Mouse (Mus musculus) urinary bladder, postnatal 10 days (tissue): ENCODE data around the gene Gstm1.
"Not testable (repeated sequence)": the region's sequence is repeated elsewhere in the genome, so short reads cannot be mapped to it uniquely, and the experiment has no call there.

Experiments
- DNase-seq: peaks from one replicate; pipeline ENCODE4 v3.0.0; 2022; ENCODE audit warnings: low spot score

Gstm1 gene

DNA sequence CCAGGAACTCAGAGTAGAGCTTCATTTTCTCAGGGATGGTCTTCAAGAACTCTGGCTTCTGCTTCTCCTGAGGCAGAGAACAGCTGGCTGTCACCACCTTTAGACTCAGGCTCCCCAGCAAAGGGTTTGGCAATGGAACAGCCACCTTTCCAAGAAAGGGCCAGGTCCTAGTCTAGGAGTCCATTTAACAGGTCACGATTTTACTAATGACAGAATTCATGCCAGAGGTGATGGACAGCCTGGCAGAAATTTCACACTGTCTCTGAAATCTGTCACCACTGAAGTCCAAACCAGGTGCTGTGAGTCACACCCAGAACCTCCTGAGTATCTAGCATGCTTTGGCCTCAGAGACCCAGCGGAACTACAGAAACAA, 2.8 kb downstream of the Gstm1 start:
- no peak for DNase-seq

GRCm38 (mm10) chr3:108014098-108014973, 3.4 kb downstream of the Gstm1 start:
- no peak for DNase-seq

- no peak for DNase-seq
Measured at GRCm38 (mm10) chr3:108013331-108013871, 4.4 kb downstream of the Gstm1 start.

GRCm38 (mm10) chr3:108011558-108011957, 6.2 kb downstream of the Gstm1 start:
- no peak for DNase-seq

GRCm38 (mm10) chr3:108010286-108010685, 7.5 kb downstream of the Gstm1 start:
- no peak for DNase-seq

- DNase-seq = no peak
Measured at GRCm38 (mm10) chr3:108002021-108002420, 15.8 kb downstream of the Gstm1 start.

GRCm38 (mm10) chr3:107999491-107999890, 18.3 kb downstream of the Gstm1 start:
- no peak for DNase-seq

DNA sequence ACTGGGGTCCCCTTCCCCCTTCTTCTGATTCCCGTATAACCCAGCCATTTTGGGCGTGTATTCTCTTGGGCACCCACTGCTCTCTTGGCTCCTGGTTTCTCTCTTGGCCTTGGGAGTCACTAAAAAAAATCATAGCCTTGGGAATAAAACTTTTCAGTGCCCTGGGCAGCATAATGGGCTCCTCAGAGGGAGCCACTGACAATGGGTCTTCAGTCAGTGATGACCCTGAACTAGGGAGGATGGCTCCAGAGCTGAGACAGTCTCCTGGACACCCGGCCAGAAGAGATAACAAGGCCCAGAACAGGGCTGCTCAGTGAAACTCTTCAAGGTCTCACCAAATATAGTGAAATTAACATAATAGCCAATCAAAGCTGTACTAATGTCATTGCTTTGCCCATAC, 19.2 kb downstream of the Gstm1 start:
- DNase-seq = no peak

DNA sequence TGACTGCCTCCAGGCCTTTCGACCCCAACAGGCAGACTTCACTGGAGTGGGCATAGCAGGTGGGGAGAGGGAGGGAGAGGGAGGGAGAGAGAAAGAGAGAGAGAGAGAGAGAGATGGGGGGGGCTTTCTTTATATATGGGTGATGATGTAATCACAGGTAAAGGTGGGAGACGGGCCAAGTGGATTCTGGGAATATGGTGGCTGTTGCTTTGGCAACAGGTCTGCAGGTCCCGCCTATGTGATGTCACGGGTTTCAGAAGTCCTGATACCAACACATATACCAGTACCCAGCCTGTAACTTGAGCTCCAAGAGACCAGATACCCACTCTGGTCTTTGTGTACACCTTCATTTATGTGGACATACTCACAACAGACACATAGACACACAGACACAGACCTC, 21.2 kb downstream of the Gstm1 start:
- no peak for DNase-seq

- DNase-seq = not testable (repeated sequence)
Measured at GRCm38 (mm10) chr3:107995974-107996373, 21.8 kb downstream of the Gstm1 start.

- DNase-seq = no peak
Measured at GRCm38 (mm10) chr3:107986041-107986562, 31.7 kb downstream of the Gstm1 start, which contains the start of gene Gstm2. TSS of gene Gstm2 (minus strand) at chr3:107986453.

GRCm38 (mm10) chr3:107985141-107985540, 32.6 kb downstream of the Gstm1 start:
- not testable (repeated sequence) for DNase-seq

- DNase-seq = no peak
Measured at GRCm38 (mm10) chr3:107984471-107984870, 33.3 kb downstream of the Gstm1 start.

- no peak for DNase-seq
Measured at GRCm38 (mm10) chr3:107983771-107984170, 34.0 kb downstream of the Gstm1 start.

DNA sequence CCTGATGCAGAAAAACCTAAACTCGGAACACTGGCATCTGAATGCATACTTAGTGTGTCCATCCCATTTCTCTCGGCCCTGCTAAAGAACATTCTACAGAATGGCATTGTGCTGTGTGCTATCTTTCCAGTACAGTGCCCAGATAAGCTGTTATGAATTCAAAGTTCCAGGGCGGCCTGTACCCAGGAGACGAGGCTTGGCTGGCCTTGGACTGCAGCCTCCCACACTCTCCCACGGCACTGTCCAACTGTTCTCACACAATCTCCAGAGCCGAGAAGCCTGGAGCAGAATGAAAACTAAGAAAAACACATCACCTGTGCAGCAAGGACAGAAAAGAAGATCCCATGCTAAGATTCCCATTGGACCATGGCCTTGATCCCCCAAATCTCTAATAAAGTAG, 35.0 kb downstream of the Gstm1 start:
- DNase-seq = no peak

DNA sequence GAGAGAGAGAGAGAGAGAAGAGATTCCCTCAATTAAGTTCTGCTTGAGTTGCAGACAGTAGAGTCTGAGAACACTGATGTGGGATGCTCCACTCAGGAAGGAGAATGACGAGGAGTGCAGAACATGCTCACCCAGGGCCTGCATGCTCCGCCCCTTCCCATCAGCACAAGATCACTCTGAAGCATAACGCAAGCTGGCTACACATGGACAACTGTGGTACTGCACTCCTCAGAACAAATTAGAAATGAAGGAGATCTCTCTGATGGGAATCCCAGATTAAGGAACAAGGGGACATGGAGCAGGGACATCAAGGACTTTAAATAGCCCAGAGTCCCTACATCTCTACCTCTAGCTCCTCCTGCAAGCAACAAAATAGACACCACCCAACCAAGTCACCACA, 36.5 kb downstream of the Gstm1 start:
- DNase-seq = no peak

GRCm38 (mm10) chr3:107977691-107978090, 40.1 kb downstream of the Gstm1 start:
- no peak for DNase-seq

GRCm38 (mm10) chr3:107974237-107974636, 43.5 kb downstream of the Gstm1 start:
- no peak for DNase-seq

DNA sequence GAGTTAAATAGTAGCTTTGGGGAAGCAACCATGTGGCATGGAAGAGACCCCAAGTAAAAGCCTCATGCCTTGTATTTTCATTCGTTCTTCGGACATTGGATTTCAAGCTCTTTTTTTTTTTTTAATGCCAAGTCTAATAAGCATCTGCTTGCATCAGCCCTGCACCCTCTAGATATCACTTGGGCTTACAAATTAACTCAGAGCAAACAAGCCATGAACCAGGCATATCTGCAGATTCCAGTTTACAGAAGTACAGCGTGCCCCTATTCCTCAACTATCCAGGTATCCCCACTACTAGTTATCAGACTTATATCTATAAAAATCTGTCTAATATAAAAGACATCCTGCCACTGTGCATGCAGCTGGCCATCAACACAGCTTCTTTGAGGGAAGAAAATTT, 45.7 kb downstream of the Gstm1 start:
- DNase-seq = no peak

- not testable (repeated sequence) for DNase-seq
Measured at GRCm38 (mm10) chr3:107971101-107971500, 46.7 kb downstream of the Gstm1 start.

DNA sequence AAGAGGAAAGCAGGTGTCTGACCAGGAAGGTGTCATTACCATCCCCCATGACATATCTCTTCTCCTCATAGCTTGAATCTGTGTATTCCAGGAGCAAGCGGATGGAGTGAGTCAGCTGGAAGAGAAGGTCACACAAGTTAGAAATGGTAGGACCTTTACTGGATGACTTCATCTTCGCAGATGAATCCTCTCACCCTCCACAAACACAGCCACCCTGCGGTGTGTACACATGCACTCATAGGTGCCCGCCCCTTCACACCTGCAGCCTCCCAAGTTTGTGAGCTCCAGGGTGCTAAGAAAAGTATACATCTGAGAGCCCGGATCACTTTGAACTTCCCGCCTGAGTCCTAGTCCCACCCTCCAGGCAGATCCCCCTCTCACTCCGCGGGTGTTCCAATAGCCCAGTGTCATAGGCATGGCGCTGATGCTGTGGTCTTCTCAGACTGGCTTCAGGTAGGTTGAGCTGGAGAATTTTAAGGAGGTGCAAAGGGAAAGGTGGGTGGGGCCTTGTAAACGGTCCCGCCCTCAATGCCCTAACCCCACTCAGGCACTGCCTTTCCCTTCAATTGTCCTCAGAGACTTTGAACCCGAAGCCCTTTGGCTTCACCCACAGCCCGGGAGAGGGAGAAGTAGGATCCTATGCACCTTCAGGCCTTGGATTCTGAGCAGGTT, 48.9 kb downstream of the Gstm1 start, which contains the start of gene Gstm3:
TSS of gene Gstm3 (minus strand) at position 560 of the 672 bp plus-strand sequence.
- DNase-seq = no peak

DNA sequence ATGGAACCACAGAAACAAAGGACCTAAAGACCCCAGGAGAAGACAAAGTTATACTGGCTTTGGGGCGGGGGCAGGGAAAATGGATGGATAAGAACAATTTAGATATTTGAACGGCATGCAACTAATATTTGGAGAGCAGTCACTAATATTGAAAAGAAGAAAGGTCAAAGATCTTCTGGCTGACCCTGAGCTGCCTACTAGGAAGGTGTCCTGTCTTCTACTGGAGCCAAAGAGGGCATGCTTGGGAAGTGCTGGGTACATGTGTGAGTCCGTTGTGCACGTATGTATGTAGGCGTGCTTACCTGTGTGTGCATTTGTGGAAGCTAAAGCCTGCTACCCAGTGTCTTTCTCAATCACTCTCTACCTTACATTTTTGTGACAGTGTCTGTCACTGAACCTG, 51.1 kb downstream of the Gstm1 start:
- no peak for DNase-seq

GRCm38 (mm10) chr3:107965592-107965991, 52.2 kb downstream of the Gstm1 start:
- DNase-seq = no peak
